Mouse (Mus musculus) neural tube, embryonic 11.5 days (tissue): ENCODE results near the gene Galp. TPM values are rescaled to one million over a fixed set of nuclear protein-coding genes. Genes with fewer than 3 reads are reported as not detected.

Experiments used
- ATAC-seq: fragments of 200-750 bp; cut with Nextera tagmentation; 2 replicates; pipeline ENCODE4 v1.8.0; 2017; ENCODE audit warnings: moderate number of reproducible peaks, mild to moderate bottlenecking, moderate TSS enrichment, moderate library complexity; ENCODE audit not compliant: insufficient read depth, low FRiP score, low TSS enrichment
- DNase-seq: peaks from one replicate; pipeline ENCODE4 v3.0.0-alpha.2; 2015; ENCODE audit warnings: low spot score
- H3K27ac ChIP-seq: fragments of 300-500 bp; sonication (generic); 2 replicates; pipeline ENCODE4 v1.5.1; 2014; ENCODE audit warnings: low read depth, mild to moderate bottlenecking, low read length
- H3K27me3 ChIP-seq: fragments of 300-500 bp; sonication (generic); 2 replicates; pipeline ENCODE4 v1.6.1; 2014; ENCODE audit warnings: mild to moderate bottlenecking, low read length, mixed read lengths; ENCODE audit not compliant: control insufficient read depth, insufficient read depth
- H3K36me3 ChIP-seq: fragments of 300-500 bp; sonication (generic); 2 replicates; pipeline ENCODE4 v1.6.1; 2014; ENCODE audit warnings: mild to moderate bottlenecking, low read length, moderate library complexity, mixed read lengths; ENCODE audit not compliant: control insufficient read depth, insufficient read depth
- H3K4me1 ChIP-seq: fragments of 300-500 bp; sonication (generic); 2 replicates; pipeline ENCODE4 v1.6.1; 2014; ENCODE audit warnings: low read length, mixed read lengths; ENCODE audit not compliant: control insufficient read depth, insufficient read depth
- H3K4me2 ChIP-seq: fragments of 300-500 bp; sonication (generic); 2 replicates; pipeline ENCODE4 v1.6.1; 2014; ENCODE audit warnings: low read depth, mild to moderate bottlenecking, moderate library complexity
- H3K4me3 ChIP-seq: fragments of 300-500 bp; sonication (generic); 2 replicates; pipeline ENCODE4 v1.5.1; 2014; ENCODE audit warnings: low read depth, low read length
- H3K9ac ChIP-seq: fragments of 300-500 bp; sonication (generic); 2 replicates; pipeline ENCODE4 v1.6.1; 2014; ENCODE audit warnings: mild to moderate bottlenecking, low read length
- H3K9me3 ChIP-seq: fragments of 300-500 bp; sonication (generic); 2 replicates; pipeline ENCODE4 v1.6.1; 2016; ENCODE audit warnings: low read length; ENCODE audit not compliant: control insufficient read depth
- WGBS: fragments of 180-500 bp; shearing (Covaris S2); extraction: QIAGEN DNeasy Blood & Tissue Kit; methylation state at CpG from one replicate; pipeline ENCODE4 v1.1.7; 2014; 5-methylcytosine and 5-hydroxymethylcytosine counted together
- polyA plus RNA-seq: library from polyadenylated mRNA; unstranded; fragments of >200 nt; fragmentation: Nextera tagmentation; extraction: Ambion mirVana; gene quantifications from 2 replicates; pipeline ENCODE4 v1.2.1, GENCODE M21; 2014

The Galp gene
- polyA plus RNA-seq, 1 experiment from 2014 or later, result not detected

GRCm38 (mm10) chr7:6184521-6184920 is 12.4 kb upstream of the Galp start:
- Histone ChIP-seq H3K9ac (no peak overlapping the region), H3K27ac (no peak overlapping the region), H3K36me3 (peaks cover 16% of the 10 kb centered on the region), H3K4me1 (no peaks in the 10 kb centered on the region), H3K9me3 (no peaks in the 10 kb centered on the region; the same call in 1 of the 2 replicates), H3K4me2 (no peak overlapping the region), H3K27me3 (no peaks in the 10 kb centered on the region), H3K4me3 (no peak overlapping the region)
- DNase-seq, result no peak
- no peak for ATAC-seq
- WGBS, result 92% methylated on average over 8 of the region's 8 CpGs

DNA sequence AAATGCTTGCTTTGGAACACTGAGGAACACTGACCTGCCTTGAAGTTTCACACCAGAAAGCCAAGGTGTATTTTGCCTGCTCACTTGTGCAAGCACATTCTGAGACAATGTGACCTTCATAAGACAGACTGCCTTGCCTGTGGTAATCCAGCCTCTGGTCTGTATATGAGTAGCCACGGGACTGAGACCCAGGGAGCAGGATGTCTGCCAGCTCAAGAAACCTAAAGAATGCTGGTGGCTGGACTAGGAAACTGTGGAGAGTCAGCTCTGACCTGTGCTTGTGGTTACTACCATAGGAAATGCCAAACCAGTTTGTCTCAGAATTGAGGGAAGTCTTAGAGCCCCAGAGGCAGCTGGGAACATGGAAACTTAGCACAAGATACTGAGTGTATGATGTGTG is 11.5 kb upstream of the Galp start:
- H3K4me3 ChIP-seq, result no peak overlapping the region
- 93% methylated on average over 1 of the region's 1 CpGs for WGBS
- no peaks in the 10 kb centered on the region; the same call in 1 of the 2 replicates for H3K9me3 ChIP-seq
- ATAC-seq, result no peak
- no peak overlapping the region for H3K9ac ChIP-seq
- H3K27ac ChIP-seq, result no peak overlapping the region
- no peak for DNase-seq
- no peaks in the 10 kb centered on the region for H3K4me1 ChIP-seq
- no peak overlapping the region for H3K4me2 ChIP-seq
- H3K27me3 ChIP-seq, result no peaks in the 10 kb centered on the region
- peaks cover 18% of the 10 kb centered on the region for H3K36me3 ChIP-seq

DNA sequence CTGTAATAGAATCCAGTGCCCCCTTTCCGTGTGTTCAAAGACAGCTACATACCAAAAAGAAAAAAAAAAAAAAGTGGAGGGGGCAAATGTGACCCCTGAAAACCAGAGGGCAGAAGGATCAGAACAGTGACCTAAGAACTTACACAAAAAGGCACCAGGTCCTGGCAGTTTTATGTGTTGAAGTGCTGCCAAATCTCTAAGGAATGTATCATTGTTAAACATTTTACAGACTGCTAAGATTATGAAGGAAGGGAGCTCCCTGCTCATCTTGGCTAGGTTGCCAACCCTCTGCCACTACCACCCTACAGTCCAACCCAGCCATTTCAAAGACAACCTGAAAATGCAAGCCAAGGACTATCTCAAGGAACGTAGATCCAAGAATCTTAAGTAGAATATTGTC is 10.7 kb upstream of the Galp start:
- H3K4me1 ChIP-seq, result no peaks in the 10 kb centered on the region
- ATAC-seq, result no peak
- H3K9me3 ChIP-seq, result no peaks in the 10 kb centered on the region; the same call in 1 of the 2 replicates
- peaks cover 18% of the 10 kb centered on the region for H3K36me3 ChIP-seq
- H3K9ac ChIP-seq, result no peak overlapping the region
- H3K4me2 ChIP-seq, result no peak overlapping the region
- H3K4me3 ChIP-seq, result no peak overlapping the region
- H3K27me3 ChIP-seq, result no peaks in the 10 kb centered on the region
- 100% methylated on average over 2 of the region's 2 CpGs for WGBS
- no peak overlapping the region for H3K27ac ChIP-seq
- no peak for DNase-seq

GRCm38 (mm10) chr7:6186756-6187155 is 10.1 kb upstream of the Galp start:
- WGBS, result 86% methylated on average over 2 of the region's 2 CpGs
- Histone ChIP-seq H3K9ac (no peak overlapping the region), H3K27ac (no peak overlapping the region), H3K4me1 (no peaks in the 10 kb centered on the region), H3K4me2 (no peak overlapping the region), H3K36me3 (peaks cover 18% of the 10 kb centered on the region), H3K4me3 (no peak overlapping the region), H3K27me3 (no peaks in the 10 kb centered on the region), H3K9me3 (no peaks in the 10 kb centered on the region; the same call in 1 of the 2 replicates)
- ATAC-seq (no peak), DNase-seq (no peak)

DNA sequence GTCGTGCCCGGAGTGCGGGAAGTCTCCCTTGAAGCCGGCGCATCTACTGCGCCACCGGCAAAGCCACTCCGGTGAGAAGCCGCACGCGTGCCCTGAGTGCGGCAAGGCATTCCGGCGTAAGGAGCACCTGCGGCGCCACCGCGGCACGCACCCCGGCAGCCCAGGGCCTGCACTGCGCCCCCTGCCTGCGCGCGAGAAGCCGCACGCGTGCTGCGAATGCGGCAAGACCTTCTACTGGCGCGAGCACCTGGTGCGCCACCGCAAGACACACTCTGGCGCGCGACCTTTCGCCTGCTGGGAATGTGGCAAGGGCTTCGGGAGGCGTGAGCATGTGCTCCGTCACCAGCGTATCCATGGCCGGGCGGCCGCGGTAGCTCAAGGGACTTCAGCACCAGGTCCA is 7.3 kb upstream of the Galp start:
- no peak for DNase-seq
- 45% methylated on average over 45 of the region's 45 CpGs for WGBS
- no peak for ATAC-seq
- no peak overlapping the region for H3K9ac ChIP-seq
- no peaks in the 10 kb centered on the region; the same call in 1 of the 2 replicates for H3K9me3 ChIP-seq
- H3K27me3 ChIP-seq, result no peaks in the 10 kb centered on the region
- no peaks in the 10 kb centered on the region for H3K4me1 ChIP-seq
- H3K4me2 ChIP-seq, result no peak overlapping the region
- H3K36me3 ChIP-seq, result peaks cover 14% of the 10 kb centered on the region
- H3K4me3 ChIP-seq, result no peak overlapping the region
- H3K27ac ChIP-seq, result no peak overlapping the region

- Histone ChIP-seq H3K4me3 (no peak overlapping the region), H3K9me3 (no peaks in the 10 kb centered on the region), H3K9ac (no peak overlapping the region), H3K36me3 (peaks cover 7% of the 10 kb centered on the region), H3K4me1 (no peaks in the 10 kb centered on the region), H3K27me3 (no peaks in the 10 kb centered on the region), H3K4me2 (no peak overlapping the region), H3K27ac (no peak overlapping the region)
- peak; percentile 74 for DNase-seq
- ATAC-seq, result no peak
- WGBS, result 40% methylated on average over 3 of the region's 3 CpGs
These were observed 5.5 kb upstream of the Galp start for GRCm38 (mm10) chr7:6191376-6191775.

DNA sequence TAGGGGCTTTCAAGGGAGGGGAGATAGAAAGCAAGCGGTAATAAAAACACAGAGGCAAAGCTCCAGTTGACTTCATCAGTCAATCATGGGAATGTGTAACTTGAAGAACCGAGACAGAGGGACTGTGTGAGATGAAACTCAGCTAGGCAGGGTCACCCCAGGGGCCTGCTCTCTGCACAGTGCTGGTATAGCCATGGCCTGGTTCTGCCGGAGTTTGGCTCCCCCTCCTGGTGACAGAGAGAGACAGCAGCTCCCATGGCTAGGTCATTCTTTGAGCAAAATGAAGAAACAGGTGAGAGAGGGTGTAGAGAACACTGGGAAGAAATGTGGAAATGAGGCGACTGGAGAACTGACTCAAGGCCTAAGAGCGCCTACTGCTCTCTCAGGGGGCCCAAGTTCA is 2.8 kb upstream of the Galp start:
- peak; percentile 66 for DNase-seq

GRCm38 (mm10) chr7:6195777-6196176 is 1.1 kb upstream of the Galp start:
- H3K9me3 ChIP-seq, result no peaks in the 10 kb centered on the region
- no peak for ATAC-seq
- H3K27me3 ChIP-seq, result no peaks in the 10 kb centered on the region
- H3K36me3 ChIP-seq, result no peaks in the 10 kb centered on the region
- H3K9ac ChIP-seq, result no peak overlapping the region
- no peak overlapping the region for H3K4me3 ChIP-seq
- DNase-seq, result no peak
- WGBS, result 38% methylated on average over 2 of the region's 2 CpGs
- H3K27ac ChIP-seq, result no peak overlapping the region
- H3K4me2 ChIP-seq, result no peak overlapping the region
- H3K4me1 ChIP-seq, result no peaks in the 10 kb centered on the region

More for the DNA sequence above, 2.8 kb upstream of the Galp start:
- H3K36me3 ChIP-seq, result peaks cover 6% of the 10 kb centered on the region
- H3K27me3 ChIP-seq, result no peaks in the 10 kb centered on the region
- H3K4me1 ChIP-seq, result no peaks in the 10 kb centered on the region
- WGBS, result 29% methylated on average over 5 of the region's 5 CpGs
- no peak overlapping the region for H3K9ac ChIP-seq
- no peak overlapping the region for H3K27ac ChIP-seq
- ATAC-seq, result peak; percentile 79
- no peaks in the 10 kb centered on the region for H3K9me3 ChIP-seq
- H3K4me3 ChIP-seq, result no peak overlapping the region
- no peak overlapping the region for H3K4me2 ChIP-seq

DNA sequence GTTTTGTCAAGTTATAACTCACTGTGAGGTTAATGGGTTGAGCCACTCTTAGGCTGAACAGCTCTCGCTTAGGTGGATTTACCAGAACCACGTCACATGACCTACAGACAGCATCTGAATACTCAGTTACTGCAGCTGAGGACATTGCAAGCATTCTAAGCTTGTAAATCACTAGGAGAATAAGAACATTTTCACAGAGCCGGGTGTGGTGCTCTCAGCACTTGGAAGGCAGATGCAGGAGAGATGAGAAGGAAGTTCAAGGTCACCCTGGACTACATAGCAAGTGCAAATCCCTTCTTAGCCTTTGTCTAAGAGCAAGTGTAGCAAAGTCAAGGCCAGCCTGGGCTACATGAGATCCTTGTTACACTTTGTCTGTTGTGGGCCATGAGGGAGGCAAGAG is 7.3 kb downstream of the Galp start:
- H3K9ac ChIP-seq, result no peak overlapping the region
- no peak for ATAC-seq
- no peak overlapping the region for H3K27ac ChIP-seq
- 81% methylated on average over 3 of the region's 3 CpGs for WGBS
- H3K9me3 ChIP-seq, result no peaks in the 10 kb centered on the region
- no peaks in the 10 kb centered on the region for H3K36me3 ChIP-seq
- no peak overlapping the region for H3K4me2 ChIP-seq
- no peak for DNase-seq
- H3K4me1 ChIP-seq, result no peaks in the 10 kb centered on the region
- no peak overlapping the region for H3K4me3 ChIP-seq
- no peaks in the 10 kb centered on the region for H3K27me3 ChIP-seq
